In the genomic region with DNA sequence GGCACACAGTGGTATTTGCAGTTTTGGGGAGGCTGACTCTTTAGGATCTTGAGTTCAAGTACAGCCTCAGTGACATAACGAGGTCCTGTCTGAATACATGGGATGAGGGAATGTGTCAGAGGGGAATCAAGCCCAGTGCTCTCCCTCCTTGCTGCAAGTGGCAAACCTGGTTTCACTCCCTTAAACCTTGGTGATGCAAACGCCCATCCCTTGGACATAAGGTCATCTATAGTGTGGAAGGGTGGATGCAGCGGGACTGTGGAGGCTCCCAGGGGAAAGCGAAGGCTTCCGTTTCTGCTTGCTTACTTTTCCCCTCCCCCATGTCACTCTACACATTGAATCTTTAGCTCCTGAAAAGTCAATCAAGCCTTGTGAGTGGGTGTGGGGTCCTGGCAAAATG, we compare ENCODE assay signal across 13 mouse cellular contexts.
DNase-seq lines count a peak whose midpoint lies in the region; ATAC-seq lines count a peak whose summit lies in the region.
"Had no signal": no experiment of that assay in that cellular context is flagged by ENCODE, and none has a peak within 500 bp of the region (broad histone marks: within the 10 kb centered on the region; RNA-seq: fewer than 3 reads in every experiment).

No protein-coding gene starts in this region.

- no peaks in the 10 kb centered on the region for H3K9me3 ChIP-seq in heart, embryonic 14.5 days (ENCODE audit: control insufficient read depth, low read length)
- H3K9me3 ChIP-seq in lung, embryonic 15.5 days: no peaks in the 10 kb centered on the region
- no peaks in the 10 kb centered on the region for H3K9me3 ChIP-seq in intestine, embryonic 14.5 days (ENCODE audit: control insufficient read depth, low read length)
- H3K9me3 ChIP-seq in stomach, embryonic 16.5 days (replicated peaks; ENCODE audit: control insufficient read depth, low read length): no peaks in the 10 kb centered on the region

- no peak for ATAC-seq in heart, embryonic 14.5 days (ENCODE audit: insufficient number of reproducible peaks, insufficient read depth, low FRiP score, low read depth)
- peak; percentile 32; the same call in 1 of the 2 replicates for ATAC-seq in lung, embryonic 15.5 days (ENCODE audit: borderline replicate concordance, extremely low read depth, low FRiP score, low TSS enrichment)
- ATAC-seq in intestine, embryonic 14.5 days (replicated peaks; ENCODE audit: low FRiP score, low TSS enrichment, low read depth): no peak
- no peak for ATAC-seq in stomach, embryonic 16.5 days (ENCODE audit: insufficient read depth, low FRiP score)
- ATAC-seq: forebrain, embryonic 16.5 days; hindbrain, embryonic 16.5 days had no signal

- intact Hi-C loops in heart, postnatal 14 days (cut with DNase I): loop anchor here (5.0 kb wide), 1 partner anchor 68 kb away; a partner anchor contains a TSS
- intact Hi-C loops in left cerebral cortex, postnatal 36 days (cut with DNase I): no loop called here

- peak overlapping the region; percentile 50; the same call in 1 of the 2 replicates for H3K4me2 ChIP-seq in heart, embryonic 14.5 days (ENCODE audit: low read length)
- H3K4me2 ChIP-seq in lung, embryonic 15.5 days: peak overlapping the region; percentile 42; the same call in 1 of the 2 replicates
- no peak overlapping the region for H3K4me2 ChIP-seq in intestine, embryonic 14.5 days (ENCODE audit: low read length)
- H3K4me2 ChIP-seq in stomach, embryonic 16.5 days (ENCODE audit: low read depth, low read length): peak overlapping the region; percentile 42; the same call in 1 of the 2 replicates

- no peak for DNase-seq in heart, postnatal 14 days
- DNase-seq in lung, postnatal 4 days: no peak
- DNase-seq in intestine, embryonic 14.5 days (ENCODE audit: low spot score): no peak
- no peak for DNase-seq in left cerebral cortex, postnatal 36 days (ENCODE audit: low spot score in 2 of 2)
- no peak for DNase-seq in gastrocnemius, postnatal 10 days
- DNase-seq: cerebellum, adult 2 months; gastrocnemius, adult 2 months had no signal

- no peak overlapping the region for H3K9ac ChIP-seq in heart, embryonic 14.5 days (ENCODE audit: low read length)
- no peak overlapping the region for H3K9ac ChIP-seq in lung, embryonic 15.5 days
- H3K9ac ChIP-seq in intestine, embryonic 14.5 days (ENCODE audit: low read length): no peak overlapping the region
- no peak overlapping the region; the same call in 1 of the 2 replicates for H3K9ac ChIP-seq in stomach, embryonic 16.5 days (ENCODE audit: low read length)

- H3K4me1 ChIP-seq in heart, embryonic 14.5 days (ENCODE audit: control insufficient read depth in 2 of 2, insufficient read depth in 2 of 2, low read length in 2 of 2): peaks cover 30 to 45% of the 10 kb centered on the region in 2 experiments
- peaks cover 46% of the 10 kb centered on the region for H3K4me1 ChIP-seq in lung, embryonic 15.5 days
- H3K4me1 ChIP-seq in intestine, embryonic 14.5 days (replicated peaks; ENCODE audit: control insufficient read depth, insufficient read depth, low read length): peaks cover 25% of the 10 kb centered on the region
- H3K4me1 ChIP-seq in stomach, embryonic 16.5 days (ENCODE audit: control insufficient read depth, insufficient read depth, low read length): peaks cover 25% of the 10 kb centered on the region

- H3K36me3 ChIP-seq in heart, embryonic 14.5 days (ENCODE audit: control insufficient read depth, insufficient read depth, low read length): no peaks in the 10 kb centered on the region
- no peaks in the 10 kb centered on the region for H3K36me3 ChIP-seq in lung, embryonic 15.5 days
- no peaks in the 10 kb centered on the region for H3K36me3 ChIP-seq in intestine, embryonic 14.5 days (ENCODE audit: control insufficient read depth, insufficient read depth, low read length)
- H3K36me3 ChIP-seq in stomach, embryonic 16.5 days (ENCODE audit: control insufficient read depth, insufficient read depth, low read length): no peaks in the 10 kb centered on the region

- no peaks in the 10 kb centered on the region for H3K27me3 ChIP-seq in heart, embryonic 14.5 days (ENCODE audit: control insufficient read depth, insufficient read depth, low read length)
- H3K27me3 ChIP-seq in lung, embryonic 15.5 days: no peaks in the 10 kb centered on the region
- H3K27me3 ChIP-seq in intestine, embryonic 14.5 days (replicated peaks; ENCODE audit: control insufficient read depth, insufficient read depth, low read length): no peaks in the 10 kb centered on the region
- H3K27me3 ChIP-seq in stomach, embryonic 16.5 days (ENCODE audit: control insufficient read depth, insufficient read depth, low read length): no peaks in the 10 kb centered on the region

- peak overlapping the region; percentile 70 to 85 for H3K27ac ChIP-seq in heart, embryonic 14.5 days (replicated peaks in 1 of 2; ENCODE audit: control insufficient read depth in 1 of 2, insufficient read depth in 1 of 2, low read depth in 2 of 2, low read length in 2 of 2)
- peak overlapping the region; percentile 75; the same call in 1 of the 2 replicates for H3K27ac ChIP-seq in lung, embryonic 15.5 days
- peak overlapping the region; percentile 55; the same call in 1 of the 2 replicates for H3K27ac ChIP-seq in intestine, embryonic 14.5 days (ENCODE audit: low read depth)
- H3K27ac ChIP-seq in stomach, embryonic 16.5 days (ENCODE audit: low read length): peak overlapping the region; percentile 90
- H3K27ac ChIP-seq: gastrocnemius, adult 2 months; kidney, postnatal 0 days had no signal

- no peak overlapping the region for H3K4me3 ChIP-seq in heart, embryonic 14.5 days (ENCODE audit: control insufficient read depth in 1 of 2, insufficient read depth in 1 of 2, low read depth in 1 of 2, low read length in 2 of 2)
- H3K4me3 ChIP-seq in lung, embryonic 15.5 days: no peak overlapping the region
- no peak overlapping the region for H3K4me3 ChIP-seq in intestine, embryonic 14.5 days (ENCODE audit: low read depth, low read length)
- H3K4me3 ChIP-seq in stomach, embryonic 16.5 days (replicated peaks; ENCODE audit: low read length): no peak overlapping the region
- H3K4me3 ChIP-seq: gastrocnemius, adult 2 months had no signal

- WGBS in heart, embryonic 14.5 days: 49% methylated on average over 5 of the region's 5 CpGs
- 41% methylated on average over 5 of the region's 5 CpGs for WGBS in lung, embryonic 15.5 days
- 65% methylated on average over 5 of the region's 5 CpGs for WGBS in intestine, embryonic 14.5 days
- WGBS in stomach, embryonic 16.5 days: 56% methylated on average over 5 of the region's 5 CpGs
